Mouse (Mus musculus) liver, embryonic 14.5 days (tissue): Measurements from ENCODE around the gene Ccdc169.

Experiments
- CTCF ChIP-seq: IDR thresholded peaks from 2 replicates; pipeline ENCODE4 v1.5.1; 2016; ENCODE audit warnings: antibody characterized with exemption, low read depth, control low read depth
- EP300 ChIP-seq: IDR thresholded peaks from 2 replicates; pipeline ENCODE4 v1.6.1; 2016; ENCODE audit warnings: antibody characterized with exemption, low read depth

DNA sequence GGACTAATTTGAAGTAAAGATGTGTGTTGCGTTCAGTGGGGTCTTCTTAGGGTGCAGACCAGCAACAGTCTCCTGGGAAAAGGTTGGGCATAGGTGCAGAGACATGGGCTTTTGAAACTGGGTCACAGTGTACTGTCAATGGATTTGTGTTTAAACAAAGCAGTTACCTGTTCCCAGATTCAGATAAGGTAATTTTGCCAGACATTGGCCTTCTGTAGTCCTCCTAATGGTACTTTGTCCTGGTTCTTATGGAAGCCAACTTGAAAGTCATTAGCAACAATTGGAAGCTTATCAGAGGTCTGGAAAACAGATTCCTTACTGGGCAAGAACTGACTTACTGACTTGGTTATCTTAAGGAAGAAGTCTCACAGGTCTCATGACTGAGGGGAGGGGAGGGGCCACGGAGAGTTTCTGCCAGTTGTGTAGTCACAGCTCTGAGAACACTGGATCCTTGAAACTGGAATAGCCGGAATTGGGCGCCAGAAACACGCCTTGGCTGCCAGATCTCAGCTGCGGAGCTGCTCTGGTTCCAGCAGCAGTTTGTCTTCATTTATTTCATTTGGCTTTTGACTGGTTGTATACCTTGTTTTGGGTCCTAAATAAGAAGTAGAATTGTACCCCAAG is 17.8 kb upstream of the Ccdc169 start:
- no peak for TF ChIP-seq CTCF
- TF ChIP-seq EP300 = no peak
